Mouse (Mus musculus) heart, adult 2 months (tissue): ENCODE data around the gene Rab1b.

ENCODE experiments used
- EP300 ChIP-seq: fragments of 200-500 bp; IDR thresholded peaks from 2 replicates; pipeline ENCODE4 v1.6.1; 2011; ENCODE audit warnings: low read depth, low read length, control low read depth; ENCODE audit not compliant: insufficient read depth
- POLR2A ChIP-seq: fragments of 200-500 bp; IDR thresholded peaks from 2 replicates; pipeline ENCODE4 v1.6.1; 2011; ENCODE audit warnings: mild to moderate bottlenecking, low read depth, low read length, control low read depth; ENCODE audit not compliant: insufficient read depth

GRCm38 (mm10) chr19:5051515-5051914 is 55.4 kb downstream of the Rab1b start:
- TF ChIP-seq EP300 (no peak), POLR2A (no peak)
